Mouse (Mus musculus) kidney, embryonic 14.5 days (tissue): ENCODE results near the gene Oas1d. TPM values are rescaled to one million over a fixed set of nuclear protein-coding genes. Genes with fewer than 3 reads are reported as not detected.
"Not testable (repeated sequence)": the region's sequence is repeated elsewhere in the genome, so short reads cannot be mapped to it uniquely, and the experiment has no call there.

Experiments
- ATAC-seq: fragments of 200-750 bp; cut with Nextera tagmentation; 2 replicates; pipeline ENCODE4 v1.8.0; 2017; ENCODE audit warnings: moderate number of reproducible peaks, mild to moderate bottlenecking, moderate TSS enrichment, moderate library complexity; ENCODE audit not compliant: low FRiP score, low TSS enrichment
- H3K27ac ChIP-seq: fragments of 300-500 bp; sonication (generic); 2 replicates; pipeline ENCODE4 v1.5.1; 2014; ENCODE audit warnings: low read depth, mild to moderate bottlenecking, low read length, moderate library complexity, mixed read lengths
- H3K27me3 ChIP-seq: fragments of 300-500 bp; sonication (generic); 2 replicates; pipeline ENCODE4 v1.6.1; 2014; ENCODE audit warnings: mild to moderate bottlenecking, low read length; ENCODE audit not compliant: control insufficient read depth, insufficient read depth
- H3K36me3 ChIP-seq: fragments of 300-500 bp; sonication (generic); 2 replicates; pipeline ENCODE4 v1.6.1; 2014; ENCODE audit warnings: low read length, mixed read lengths; ENCODE audit not compliant: control insufficient read depth, insufficient read depth
- H3K4me1 ChIP-seq: fragments of 300-500 bp; sonication (generic); 2 replicates; pipeline ENCODE4 v1.6.1; 2014; ENCODE audit warnings: low read length, mixed read lengths; ENCODE audit not compliant: control insufficient read depth, insufficient read depth
- H3K4me2 ChIP-seq: fragments of 300-500 bp; sonication (generic); replicated peaks from 2 replicates; pipeline ENCODE4 v1.6.1; 2014; ENCODE audit warnings: low read depth, mild to moderate bottlenecking, low read length
- H3K4me3 ChIP-seq: fragments of 300-500 bp; sonication (generic); 2 replicates; pipeline ENCODE4 v1.5.1; 2014; ENCODE audit warnings: mild to moderate bottlenecking, low read length
- H3K9ac ChIP-seq: fragments of 300-500 bp; sonication (generic); 2 replicates; pipeline ENCODE4 v1.6.1; 2014; ENCODE audit warnings: low read depth, mild to moderate bottlenecking, low read length, moderate library complexity
- H3K9me3 ChIP-seq: fragments of 300-500 bp; sonication (generic); 2 replicates; pipeline ENCODE4 v1.6.1; 2016; ENCODE audit warnings: low read length; ENCODE audit not compliant: control insufficient read depth
- WGBS: fragments of 180-500 bp; shearing (Covaris S2); extraction: QIAGEN DNeasy Blood & Tissue Kit; methylation state at CpG from one replicate; pipeline ENCODE4 v1.1.7; 2014; 5-methylcytosine and 5-hydroxymethylcytosine counted together
- polyA plus RNA-seq: library from polyadenylated mRNA; unstranded; fragments of >200 nt; fragmentation: Nextera tagmentation; extraction: Ambion mirVana; gene quantifications from 2 replicates; pipeline ENCODE4 v1.2.1, GENCODE M21; 2014

The Oas1d gene
- polyA plus RNA-seq, 1 experiment from 2014 or later, result not detected

- ATAC-seq, H3K4me1 ChIP-seq, H3K27ac ChIP-seq, H3K4me3 ChIP-seq, H3K36me3 ChIP-seq, H3K9ac ChIP-seq, H3K9me3 ChIP-seq, H3K4me2 ChIP-seq, H3K27me3 ChIP-seq: not testable (repeated sequence)
- WGBS, result 67% methylated on average over 2 of the region's 2 CpGs
Observed at GRCm38 (mm10) chr5:120919156-120919935, 5.0 kb downstream of the Oas1d start.

- Histone ChIP-seq H3K4me3 (no peak overlapping the region), H3K27me3 (no peaks in the 10 kb centered on the region), H3K4me1 (no peaks in the 10 kb centered on the region), H3K27ac (no peak overlapping the region), H3K36me3 (no peaks in the 10 kb centered on the region), H3K9me3 (no peaks in the 10 kb centered on the region), H3K9ac (no peak overlapping the region), H3K4me2 (no peak overlapping the region)
- ATAC-seq, result no peak
- WGBS, result 77% methylated on average over 3 of the region's 3 CpGs
Observed at GRCm38 (mm10) chr5:120920296-120920695, 6.0 kb downstream of the Oas1d start.

- no peaks in the 10 kb centered on the region for H3K27me3 ChIP-seq
- H3K4me3 ChIP-seq, result no peak overlapping the region
- no peaks in the 10 kb centered on the region for H3K36me3 ChIP-seq
- no peaks in the 10 kb centered on the region for H3K9me3 ChIP-seq
- H3K27ac ChIP-seq, result no peak overlapping the region
- 60% methylated on average over 4 of the region's 4 CpGs for WGBS
- ATAC-seq, result no peak
- H3K9ac ChIP-seq, result no peak overlapping the region
- H3K4me2 ChIP-seq, result no peak overlapping the region
- H3K4me1 ChIP-seq, result no peaks in the 10 kb centered on the region
Observed at GRCm38 (mm10) chr5:120923969-120924368, 9.6 kb downstream of the Oas1d start.

- not testable (repeated sequence) for H3K9me3 ChIP-seq
- 79% methylated on average over 4 of the region's 4 CpGs for WGBS
Observed at GRCm38 (mm10) chr5:120924520-120924919, 10.2 kb downstream of the Oas1d start.

GRCm38 (mm10) chr5:120926311-120926710 is 12.0 kb downstream of the Oas1d start:
- not testable (repeated sequence) for H3K4me1 ChIP-seq, H3K4me3 ChIP-seq, H3K9ac ChIP-seq, H3K4me2 ChIP-seq, H3K9me3 ChIP-seq, H3K27me3 ChIP-seq, ATAC-seq, H3K36me3 ChIP-seq, H3K27ac ChIP-seq
- WGBS, result 62% methylated on average over 2 of the region's 2 CpGs

More at GRCm38 (mm10) chr5:120924520-120924919, 10.2 kb downstream of the Oas1d start:
- not testable (repeated sequence) for H3K9ac ChIP-seq, ATAC-seq, H3K36me3 ChIP-seq, H3K4me1 ChIP-seq, H3K4me2 ChIP-seq, H3K27ac ChIP-seq, H3K27me3 ChIP-seq, H3K4me3 ChIP-seq

- WGBS, result 18% methylated on average over 1 of the region's 1 CpGs
- no peak overlapping the region for H3K4me3 ChIP-seq
- no peak for ATAC-seq
Observed at GRCm38 (mm10) chr5:120927036-120927435, 12.7 kb downstream of the Oas1d start.

GRCm38 (mm10) chr5:120933966-120934365 is 19.6 kb downstream of the Oas1d start:
- Histone ChIP-seq H3K4me2 (no peak overlapping the region), H3K27me3 (no peaks in the 10 kb centered on the region), H3K27ac (no peak overlapping the region), H3K4me3 (no peak overlapping the region), H3K9me3 (no peaks in the 10 kb centered on the region), H3K4me1 (no peaks in the 10 kb centered on the region), H3K9ac (no peak overlapping the region), H3K36me3 (no peaks in the 10 kb centered on the region)
- WGBS, result 20% methylated on average over 5 of the region's 5 CpGs
- no peak for ATAC-seq

More at GRCm38 (mm10) chr5:120927036-120927435, 12.7 kb downstream of the Oas1d start:
- H3K27ac ChIP-seq, result no peak overlapping the region
- H3K27me3 ChIP-seq, result no peaks in the 10 kb centered on the region
- no peak overlapping the region for H3K4me2 ChIP-seq
- H3K36me3 ChIP-seq, result no peaks in the 10 kb centered on the region
- H3K9ac ChIP-seq, result no peak overlapping the region
- no peaks in the 10 kb centered on the region for H3K9me3 ChIP-seq
- no peaks in the 10 kb centered on the region for H3K4me1 ChIP-seq

GRCm38 (mm10) chr5:120937841-120938240 is 23.5 kb downstream of the Oas1d start:
- 77% methylated on average over 4 of the region's 4 CpGs for WGBS
- Histone ChIP-seq H3K4me1 (no peaks in the 10 kb centered on the region), H3K4me2 (no peak overlapping the region), H3K9ac (no peak overlapping the region), H3K27me3 (no peaks in the 10 kb centered on the region), H3K9me3 (no peaks in the 10 kb centered on the region), H3K4me3 (no peak overlapping the region), H3K27ac (no peak overlapping the region), H3K36me3 (no peaks in the 10 kb centered on the region)
- no peak for ATAC-seq

GRCm38 (mm10) chr5:120938586-120938985 is 24.2 kb downstream of the Oas1d start:
- Histone ChIP-seq H3K27ac (no peak overlapping the region), H3K27me3 (no peaks in the 10 kb centered on the region), H3K9me3 (no peaks in the 10 kb centered on the region), H3K4me2 (no peak overlapping the region), H3K4me3 (no peak overlapping the region), H3K4me1 (no peaks in the 10 kb centered on the region), H3K9ac (no peak overlapping the region), H3K36me3 (no peaks in the 10 kb centered on the region)
- WGBS, result 56% methylated on average over 8 of the region's 8 CpGs
- ATAC-seq, result no peak
